Mouse (Mus musculus) cerebellum, adult 18-20 months (tissue): Measurements from ENCODE around the gene Lhx6.
"Not testable (repeated sequence)": the region's sequence is repeated elsewhere in the genome, so short reads cannot be mapped to it uniquely, and the experiment has no call there.

Experiments used
- DNase-seq, 2 experiments: peaks; one replicate each; pipeline ENCODE4 v3.0.0; 2021

Lhx6 gene

DNA sequence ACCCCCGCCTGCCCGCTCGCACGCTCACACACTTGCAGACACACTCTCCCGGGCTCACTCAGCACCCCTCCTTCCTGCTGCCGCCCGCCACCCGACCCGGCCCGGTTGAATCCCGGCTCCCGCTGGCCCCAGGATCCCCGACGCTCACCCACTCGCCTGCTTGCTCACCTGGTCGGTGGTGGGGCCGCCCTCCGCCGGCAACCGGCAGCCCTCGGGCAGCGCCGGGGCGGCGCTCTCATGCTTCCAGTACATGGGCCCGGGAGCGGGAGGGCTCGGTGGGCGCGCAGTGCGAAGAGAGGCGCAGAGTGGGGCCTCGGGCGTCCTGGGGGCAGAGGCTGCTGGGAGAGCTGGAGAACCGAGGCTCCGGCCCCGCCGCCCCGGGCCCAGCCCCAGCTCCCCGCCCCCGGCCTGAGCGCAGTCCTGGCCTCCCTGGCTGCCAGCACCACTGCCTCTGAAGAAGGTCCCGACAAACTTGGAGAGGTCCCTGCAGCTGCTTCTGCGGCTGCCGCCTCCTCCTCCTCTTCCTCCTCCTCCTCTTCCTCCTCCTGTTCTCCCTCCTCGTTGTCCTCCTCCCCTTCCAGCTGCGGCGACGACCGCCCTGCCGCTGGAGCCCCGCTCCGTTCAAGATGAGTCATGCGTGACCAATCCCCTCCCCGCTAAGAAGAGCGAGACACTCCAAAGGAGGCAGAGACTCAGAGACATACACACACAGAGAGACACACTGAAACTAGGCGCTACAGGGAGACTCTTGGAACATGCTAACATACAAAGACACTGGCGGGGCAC, at the start of gene Lhx6:
Gene Lhx6 (minus strand): TSS at position 453 of the 786 bp plus-strand sequence.
- DNase-seq: peak in 1 of 2 experiments; percentile 7

DNA sequence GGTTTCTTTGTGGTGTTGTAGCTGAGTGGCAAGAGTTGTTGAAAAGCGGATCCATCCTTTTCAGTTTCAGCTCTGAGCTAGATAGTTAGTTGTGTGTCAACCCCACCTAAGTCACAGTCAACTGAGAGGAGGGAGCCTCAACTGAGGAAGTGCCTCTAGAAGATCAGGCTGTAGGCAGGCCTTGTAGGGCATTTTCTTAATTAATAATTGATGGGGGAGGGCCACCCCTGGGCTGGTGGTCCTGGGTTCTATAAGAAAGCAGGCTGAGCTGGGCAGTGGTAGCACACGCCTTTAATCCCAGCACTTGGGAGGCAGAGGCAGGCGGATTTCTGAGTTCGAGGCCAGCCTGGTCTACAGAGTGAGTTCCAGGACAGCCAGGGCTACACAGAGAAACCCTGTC, 47.2 kb upstream of the Lhx6 start:
- DNase-seq: not testable (repeated sequence)

DNA sequence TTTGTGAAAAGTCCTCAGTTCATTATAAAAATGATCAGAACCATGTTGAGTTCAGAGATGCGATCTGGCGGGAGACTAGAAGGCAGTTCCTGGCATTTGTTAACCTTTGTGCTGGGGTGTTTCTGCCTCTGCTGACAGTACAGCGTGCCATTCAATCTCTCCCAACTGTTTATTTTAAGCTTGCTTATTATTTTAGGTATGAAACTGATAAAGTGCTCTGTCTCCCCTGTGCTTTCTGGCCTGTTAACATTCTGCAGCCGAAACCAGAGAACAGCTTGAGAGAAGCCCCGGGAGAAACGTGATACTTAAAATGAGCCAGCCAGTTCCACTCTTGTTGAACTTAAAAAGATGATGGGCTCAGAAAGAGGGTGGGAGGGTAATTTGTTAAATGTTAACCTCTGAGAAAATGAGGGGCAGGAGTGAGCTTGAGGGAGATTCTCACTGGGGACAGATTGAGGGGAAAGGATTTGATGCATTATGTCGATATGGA, 43.7 kb upstream of the Lhx6 start:
- no peak for DNase-seq

DNA sequence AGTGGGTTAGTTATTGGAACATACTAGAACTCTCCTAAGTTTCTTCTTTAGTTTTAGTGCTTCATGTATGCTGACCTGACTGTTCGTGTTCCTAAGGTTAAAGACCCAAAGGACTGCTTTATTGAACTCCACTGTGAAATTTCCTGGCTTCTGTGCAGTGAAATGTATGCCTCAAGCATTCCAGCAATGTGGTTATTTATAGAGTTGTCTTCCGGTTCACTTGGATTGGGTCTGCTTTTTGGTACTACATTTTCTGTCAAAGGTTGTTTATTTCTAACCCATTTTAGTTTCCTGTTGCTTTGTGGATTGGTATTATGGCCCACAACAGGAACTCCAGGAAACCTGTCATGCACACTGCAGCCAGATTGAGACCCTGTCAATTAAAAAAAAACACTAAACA, 33.9 kb upstream of the Lhx6 start:
- no peak for DNase-seq

DNA sequence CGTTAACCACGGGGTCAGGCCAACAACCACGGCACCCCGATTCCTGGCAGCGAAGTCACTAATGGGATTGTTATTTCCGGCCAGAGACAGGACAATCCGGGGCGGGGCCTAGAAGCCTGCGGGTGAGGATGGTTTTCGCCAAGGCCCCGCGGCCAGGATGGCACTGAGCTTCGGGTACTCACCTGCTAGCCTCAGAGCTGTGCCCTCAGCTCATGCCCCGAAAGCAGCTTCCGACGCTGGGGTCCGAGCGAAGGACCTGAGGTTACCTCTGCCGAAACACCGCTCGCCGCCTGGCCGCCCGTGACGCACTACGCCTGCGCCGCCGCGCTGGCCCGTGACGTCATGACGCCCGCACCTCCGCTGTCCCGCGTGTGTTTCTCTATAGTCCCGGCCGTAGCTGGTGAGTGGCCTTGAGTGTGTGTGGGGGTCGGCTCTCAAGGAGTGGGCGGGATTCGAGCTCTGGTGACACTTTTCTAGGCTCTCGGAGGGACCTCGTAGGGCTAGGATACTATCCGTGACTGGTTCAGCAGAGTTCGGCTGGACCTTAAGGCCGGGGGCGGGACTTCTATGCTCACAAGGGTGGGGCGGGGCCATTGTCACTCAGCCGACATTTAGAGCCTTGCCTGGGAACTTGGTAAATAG, 31.2 kb upstream of the Lhx6 start, which contains the start of the genes Mrrf and Rbm18:
Gene Mrrf (plus strand): TSS at position 90 of the 642 bp plus-strand sequence.
Gene Rbm18 (minus strand): TSS at position 474 of the 642 bp plus-strand sequence.
- peak; percentile 89 to 97 for DNase-seq

DNA sequence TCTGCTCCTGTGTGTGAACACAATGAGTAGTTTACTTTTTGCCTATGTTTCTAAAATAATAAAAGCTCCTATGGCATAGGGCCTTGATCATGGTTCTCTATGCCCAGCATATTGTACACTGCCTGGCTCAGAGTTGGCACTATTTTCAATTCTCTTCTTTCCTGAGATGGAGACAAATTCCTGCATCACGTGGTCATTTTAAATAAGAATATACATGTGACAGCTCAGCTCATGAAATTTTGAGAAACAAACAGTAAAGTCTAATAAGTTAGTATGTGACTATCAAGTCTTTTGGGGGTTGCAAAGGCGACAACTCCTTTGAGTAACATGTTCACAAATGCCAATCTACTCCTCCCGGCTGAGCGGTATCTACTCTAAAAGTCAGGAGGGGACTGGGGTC, 30.7 kb upstream of the Lhx6 start:
- no peak for DNase-seq

DNA sequence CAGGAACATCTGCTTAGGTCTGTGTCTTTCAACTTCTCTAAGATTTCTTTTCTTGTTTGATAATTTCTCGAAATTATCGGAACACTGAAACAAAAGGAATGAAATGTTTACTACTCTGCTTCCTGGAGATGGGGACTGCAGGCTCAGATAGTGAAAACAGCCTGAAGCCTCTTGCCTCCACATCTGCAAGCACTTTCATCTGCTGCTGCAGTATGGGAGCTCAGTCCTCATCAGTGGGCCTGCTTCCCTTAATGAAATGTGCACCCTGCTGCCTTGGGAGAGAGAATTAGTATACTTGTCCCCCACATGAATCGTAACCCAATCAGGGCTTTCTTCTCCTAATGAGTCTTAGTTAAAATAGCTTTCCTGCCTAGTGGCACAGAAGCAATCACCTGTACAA, 23.8 kb upstream of the Lhx6 start:
- DNase-seq: no peak

DNA sequence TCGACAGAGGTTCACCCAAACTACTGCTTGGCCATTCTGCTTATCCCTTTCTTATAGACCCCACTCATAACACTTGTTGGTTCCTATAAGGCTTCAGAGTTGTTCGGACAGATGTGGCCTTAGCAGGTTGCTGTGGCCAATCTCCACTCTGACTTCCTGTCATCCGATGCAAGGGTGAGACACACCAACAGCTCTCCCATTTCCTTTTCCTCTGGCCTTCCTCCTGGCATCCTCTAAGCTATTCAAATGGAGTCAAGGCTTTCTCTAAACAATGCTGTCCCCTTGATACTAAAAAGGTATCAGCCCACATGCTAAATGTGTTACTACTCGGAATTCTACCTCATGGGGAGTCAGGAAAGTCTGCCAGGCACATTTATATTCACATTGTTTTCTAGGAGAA, 22.8 kb upstream of the Lhx6 start:
- DNase-seq: no peak

DNA sequence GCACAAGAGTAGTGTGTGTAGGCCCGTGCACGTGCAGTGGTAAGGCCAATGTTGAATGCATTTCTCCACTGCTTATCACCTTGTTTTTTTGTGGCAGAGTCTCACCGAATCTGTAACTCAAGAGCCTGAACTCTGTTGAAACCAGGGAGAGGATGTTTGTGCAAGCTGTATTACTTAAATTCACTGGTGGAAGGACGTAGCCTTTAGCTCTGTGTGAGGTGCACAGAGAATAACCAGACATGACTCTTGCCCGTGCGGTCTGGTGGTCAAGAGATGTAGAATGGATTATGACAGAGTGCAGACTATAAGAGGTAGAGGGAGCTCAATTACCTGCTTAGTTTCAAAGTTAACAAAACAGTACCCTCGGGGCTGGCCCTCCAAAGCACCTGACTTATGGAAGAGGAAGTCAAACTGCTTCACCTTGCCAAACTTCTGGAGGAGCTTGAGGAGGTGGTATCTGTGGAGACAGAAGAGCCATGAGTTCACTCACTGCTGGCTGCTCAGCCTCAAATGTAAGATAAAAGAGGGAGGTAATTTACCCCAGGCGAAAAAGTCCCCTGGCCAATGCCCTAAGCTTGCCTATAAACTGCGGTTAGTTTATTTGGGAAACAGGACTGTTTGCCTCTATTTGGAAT, 21.7 kb upstream of the Lhx6 start:
- DNase-seq: no peak

DNA sequence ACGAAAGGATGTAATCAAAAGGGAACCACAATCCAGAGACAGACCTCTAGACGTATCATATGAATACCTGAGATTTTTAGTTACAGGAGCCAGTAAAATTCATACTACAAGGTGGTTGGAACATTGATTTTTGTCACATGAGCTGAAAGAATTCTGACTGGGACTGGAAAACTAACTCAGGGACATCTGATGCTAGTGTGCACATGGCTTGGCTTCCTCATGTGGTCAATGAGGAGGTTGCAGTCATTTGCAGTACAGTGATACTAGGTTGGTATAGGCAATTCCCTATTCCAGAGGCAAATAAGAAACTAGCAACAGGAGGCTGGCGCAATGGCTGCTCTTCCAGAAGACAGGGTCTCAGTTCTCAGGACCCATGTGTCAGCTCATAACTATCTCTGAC, 7.4 kb upstream of the Lhx6 start:
- no peak for DNase-seq

DNA sequence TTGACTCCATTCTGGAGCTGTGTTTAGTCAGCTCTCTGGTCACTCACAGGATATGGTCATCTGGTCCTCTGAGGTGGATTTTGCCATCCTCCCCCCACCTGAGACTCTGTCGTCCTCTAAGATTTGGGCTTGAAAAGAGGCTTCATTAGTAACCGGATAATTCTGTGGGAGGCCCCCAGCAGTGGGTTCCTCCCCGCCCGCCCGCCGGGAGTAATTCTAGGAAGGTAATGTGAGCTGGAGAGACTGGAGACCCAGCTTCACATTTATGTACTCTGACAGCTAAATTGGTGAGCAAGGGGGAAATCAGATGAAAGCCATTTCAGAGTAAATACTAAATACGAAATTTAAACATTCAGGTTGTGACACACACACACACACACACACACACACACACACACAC, 3.4 kb upstream of the Lhx6 start:
- DNase-seq: no peak

DNA sequence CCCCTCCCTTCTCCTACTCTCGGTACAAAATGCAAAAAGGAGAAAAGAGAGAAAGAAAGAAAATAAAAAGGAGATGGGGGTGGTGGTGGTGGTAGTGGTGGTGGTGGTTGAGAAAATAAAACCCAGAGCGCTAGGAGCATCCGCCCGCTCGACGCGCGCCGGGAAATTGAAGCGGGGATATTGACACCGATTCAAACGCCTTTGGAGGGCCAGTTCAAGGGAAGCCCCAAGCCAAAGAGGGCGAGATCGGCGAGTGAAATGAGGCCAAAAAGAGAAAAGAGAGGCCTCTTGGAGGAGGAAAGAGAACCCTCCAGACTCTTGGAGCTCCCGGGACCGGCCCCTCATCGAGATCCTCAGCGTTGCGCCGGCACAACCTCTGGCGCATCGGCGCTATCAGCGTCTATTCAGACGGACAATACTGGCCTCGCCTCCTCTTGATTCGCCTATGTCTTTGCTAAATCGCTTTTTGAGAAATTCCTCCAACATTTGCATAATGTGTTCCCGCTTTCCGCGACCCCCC, 712 bp downstream of the Lhx6 start:
- DNase-seq: peak in 1 of 2 experiments; percentile 22

DNA sequence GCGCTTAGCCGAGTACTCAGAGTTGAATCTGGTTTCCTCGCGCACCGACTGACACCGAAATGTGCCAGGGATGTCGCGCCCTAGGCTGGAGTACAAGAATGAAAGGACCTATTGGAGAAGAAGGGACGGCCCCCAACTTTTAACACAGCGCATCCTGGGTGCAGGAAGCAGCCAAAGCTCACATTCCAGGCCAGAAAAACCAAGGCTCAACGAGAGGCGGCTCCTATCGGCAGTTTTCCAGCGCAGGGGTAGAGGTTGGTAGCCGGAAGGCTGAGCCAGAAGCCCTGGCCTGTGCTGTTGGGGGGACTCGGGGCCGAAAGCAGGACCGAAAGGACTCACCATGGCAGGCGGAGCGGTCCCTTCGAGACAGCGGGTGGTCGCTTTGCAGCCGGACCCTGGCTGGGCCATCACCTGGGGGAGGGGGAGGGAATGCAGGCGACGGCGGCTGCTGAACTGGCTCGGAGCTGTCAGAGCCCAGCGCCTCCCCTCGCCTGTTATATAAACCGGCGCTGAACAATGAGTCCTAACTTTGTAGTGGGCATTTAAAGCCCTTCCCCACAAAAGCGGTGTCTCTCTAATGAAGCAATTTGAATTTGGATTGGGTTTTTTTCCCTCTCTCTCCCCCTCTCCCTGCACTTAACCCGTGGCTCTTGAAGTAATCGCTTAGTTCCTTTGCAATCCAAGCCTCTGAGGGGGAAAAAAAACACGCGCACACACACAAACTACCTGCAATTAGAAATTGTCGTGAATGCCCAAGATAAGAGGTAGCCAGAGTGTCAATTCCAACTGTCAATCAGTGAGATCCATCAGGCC, 1.4 kb downstream of the Lhx6 start:
- no peak for DNase-seq

DNA sequence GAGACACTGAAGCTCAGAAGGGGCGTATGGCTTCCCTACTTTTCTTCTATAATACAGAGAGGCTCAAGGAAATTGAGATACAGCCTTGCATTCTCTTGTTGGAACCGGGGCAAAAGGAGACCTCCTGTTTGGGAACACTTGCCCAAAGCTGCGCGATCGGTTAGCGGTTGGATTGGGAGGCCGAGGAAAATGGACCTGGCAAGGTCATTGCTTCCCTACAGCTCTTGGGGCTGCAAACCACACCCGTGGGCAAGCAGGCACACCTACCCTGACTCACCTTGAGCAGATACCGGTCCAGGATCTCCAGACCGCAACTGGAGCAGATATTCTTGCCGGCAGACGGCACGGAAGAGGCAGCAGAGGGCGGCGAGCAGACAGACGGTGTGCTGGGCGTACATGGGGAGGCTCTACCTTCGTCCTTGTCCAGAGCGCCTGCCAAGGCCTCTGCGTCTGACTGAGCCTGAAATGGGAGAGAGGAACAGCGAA, 2.1 kb downstream of the Lhx6 start:
- DNase-seq: peak in 1 of 2 experiments; percentile 24

DNA sequence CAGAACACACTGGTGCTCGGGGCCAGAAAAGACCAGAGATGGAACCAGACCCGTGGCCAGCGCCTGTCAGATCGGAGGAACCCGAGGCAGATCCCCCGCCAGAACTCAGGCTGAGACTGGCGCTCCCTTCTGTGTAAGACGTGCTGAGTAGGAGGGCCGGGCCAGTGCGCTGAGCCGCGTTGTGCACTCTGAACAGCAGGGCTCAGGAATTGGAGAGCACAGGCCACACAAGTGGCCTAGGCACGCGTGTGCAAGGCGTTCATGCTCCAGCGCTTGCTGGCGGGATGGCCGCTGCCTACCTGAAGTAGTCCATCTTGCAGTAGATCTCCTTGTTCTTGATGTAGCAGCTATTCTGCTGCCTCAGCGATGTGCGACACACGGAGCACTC, 2.7 kb downstream of the Lhx6 start:
- DNase-seq: peak in 1 of 2 experiments; percentile 14

DNA sequence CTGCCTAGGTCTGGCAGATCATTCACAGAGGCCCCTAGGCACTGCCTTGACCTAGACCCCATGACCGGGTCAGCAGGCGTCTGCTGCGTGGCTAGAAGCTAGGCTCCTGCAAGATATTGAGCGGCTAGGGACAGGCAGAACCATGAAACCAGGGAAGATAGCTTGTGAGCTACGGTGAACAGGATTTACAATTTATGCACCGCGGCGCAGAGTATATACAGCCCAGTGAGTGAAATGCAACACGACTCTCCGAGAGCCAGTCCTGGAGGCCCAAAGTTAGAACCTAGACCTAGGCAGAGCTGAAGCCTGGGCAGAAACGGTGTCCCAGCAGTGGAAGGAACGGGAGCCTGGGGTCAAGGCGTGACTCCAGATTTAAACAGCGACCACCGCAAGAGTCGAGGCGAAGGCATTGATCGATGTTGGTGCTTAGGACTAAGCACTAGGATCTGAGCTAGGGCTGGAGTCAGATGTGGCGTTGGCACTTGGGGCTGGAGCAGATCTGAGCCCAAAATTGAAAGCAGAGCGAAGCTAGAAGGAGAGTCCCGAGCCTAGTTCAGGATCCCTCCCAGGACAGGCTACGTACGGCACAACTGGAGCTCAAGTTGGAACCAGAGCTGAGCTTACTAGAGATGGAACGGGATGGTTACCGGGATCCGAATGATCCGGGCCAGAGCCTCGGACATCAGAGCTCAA, 3.2 kb downstream of the Lhx6 start:
- no peak for DNase-seq

DNA sequence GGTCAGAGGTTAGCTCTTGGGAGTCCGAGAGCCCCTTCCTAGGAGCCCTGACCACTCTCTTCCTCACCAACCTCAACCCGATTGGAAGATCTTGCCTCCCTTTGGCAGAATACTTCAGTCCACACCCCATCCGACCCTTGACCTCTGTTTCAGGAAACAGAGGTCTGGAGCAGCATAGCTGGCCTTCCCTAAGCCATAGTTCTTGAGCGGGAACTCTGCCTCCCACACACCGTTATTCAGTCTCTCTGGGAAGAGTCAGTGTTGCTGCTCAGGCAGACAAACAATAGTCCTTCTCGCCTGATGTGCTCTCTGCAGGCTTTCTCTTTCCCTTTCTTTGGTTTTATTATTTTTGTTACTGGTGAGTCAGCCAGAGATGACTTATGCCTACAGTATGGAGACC, 5.5 kb downstream of the Lhx6 start:
- no peak for DNase-seq

DNA sequence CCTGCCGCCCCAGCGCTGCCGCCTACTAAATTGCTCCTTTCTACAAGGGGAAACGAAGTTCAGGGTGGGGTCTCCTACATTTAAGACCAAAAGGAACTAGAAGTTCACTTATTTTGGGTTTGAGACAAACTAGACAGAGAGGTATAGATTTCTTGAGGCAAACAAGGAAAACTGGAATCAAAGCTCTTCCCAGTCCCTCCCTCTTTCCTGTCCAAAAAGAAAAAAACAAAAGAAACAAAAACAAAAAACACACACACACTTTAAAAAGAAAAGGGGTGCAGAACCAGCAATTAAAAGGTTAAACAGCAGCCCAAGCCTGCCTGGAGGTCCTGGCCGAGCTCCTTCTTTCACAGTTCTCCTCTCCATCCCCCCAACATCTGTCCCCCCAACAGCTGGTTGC, 7.2 kb downstream of the Lhx6 start:
- no peak for DNase-seq

DNA sequence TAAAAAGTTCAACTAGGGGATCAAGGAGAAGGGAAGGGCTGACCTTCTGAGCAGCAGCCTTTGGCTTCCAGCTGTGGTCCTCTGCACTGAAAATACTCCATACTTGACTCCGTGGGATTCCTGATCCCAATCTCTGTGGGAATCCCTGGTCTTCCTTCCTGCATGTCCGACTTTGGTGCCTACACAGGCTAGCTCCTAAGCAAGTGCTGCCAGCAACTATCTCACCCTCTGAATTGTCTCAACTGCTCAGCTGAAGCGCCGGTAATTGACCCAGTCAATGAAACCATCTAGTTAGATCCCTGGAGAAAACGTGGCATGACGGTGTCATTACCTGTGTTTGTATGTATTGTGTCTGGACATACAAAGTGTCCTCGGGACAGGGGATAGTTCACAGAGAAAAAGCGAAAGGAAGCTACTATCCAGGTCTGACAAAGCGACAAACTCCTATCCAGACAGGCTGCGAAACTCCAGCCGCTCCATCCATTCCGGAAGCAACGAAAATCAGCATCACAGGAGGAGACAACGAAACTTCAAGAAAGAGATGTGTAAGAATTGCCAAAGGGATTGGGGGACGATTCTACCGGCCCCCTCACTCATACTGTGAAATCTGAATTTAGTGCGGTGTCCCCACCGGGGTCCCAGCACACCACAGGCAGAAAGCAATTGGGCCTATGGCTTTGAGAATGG, 7.9 kb downstream of the Lhx6 start:
- DNase-seq: no peak

DNA sequence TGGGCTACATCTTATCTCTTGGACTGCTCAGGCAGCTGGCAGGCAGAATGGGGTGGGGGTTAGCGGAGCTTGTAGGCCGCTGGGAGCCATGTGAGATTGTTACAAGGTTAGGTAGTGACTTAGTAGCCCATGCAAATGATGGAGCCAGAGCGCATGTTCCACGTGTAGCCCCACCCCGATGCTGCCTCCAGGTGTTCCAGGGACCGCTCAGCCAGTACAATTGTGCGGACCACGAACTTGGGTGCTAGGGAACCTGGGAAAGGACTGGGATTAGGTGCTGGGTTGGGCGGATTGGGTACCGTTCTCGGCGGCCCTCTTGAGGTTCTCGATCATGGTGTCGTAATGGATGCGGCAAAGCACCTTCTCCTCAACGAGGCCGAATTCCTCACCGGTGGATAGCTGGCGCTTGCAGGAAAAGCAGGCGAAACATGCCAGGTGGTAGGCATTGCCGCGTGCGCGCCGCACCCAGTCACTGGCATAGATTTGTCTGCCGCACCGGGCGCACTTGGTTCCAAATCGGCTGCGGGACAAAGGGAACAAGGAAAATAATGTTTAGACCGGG, 11.2 kb downstream of the Lhx6 start:
- no peak for DNase-seq

DNA sequence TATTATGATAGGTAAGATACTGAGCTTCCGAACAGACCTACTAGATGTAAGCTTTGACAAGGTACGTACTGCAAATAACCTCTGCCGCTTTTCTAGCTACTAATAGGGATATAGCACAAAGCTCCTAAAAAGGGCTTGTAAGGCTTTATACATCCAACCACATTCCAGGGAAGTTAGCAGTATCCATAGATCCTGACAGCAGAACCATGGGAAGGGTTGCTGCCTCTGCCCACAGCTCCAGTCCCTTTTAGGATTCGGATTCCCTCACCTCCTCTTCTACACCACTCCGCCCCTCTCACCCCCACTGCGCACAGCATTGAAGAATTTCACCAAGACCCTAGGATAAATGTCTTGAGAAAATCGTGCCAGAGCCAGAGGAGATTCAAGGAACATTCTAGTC, 11.9 kb downstream of the Lhx6 start:
- DNase-seq: no peak
